Mouse (Mus musculus) heart, adult 2 months (tissue): ENCODE results near the gene Atp4b.

Source experiments
- CTCF ChIP-seq: fragments of 200-600 bp; IDR thresholded peaks from 2 replicates; pipeline ENCODE4 v1.8.1; 2022; ENCODE audit warnings: antibody characterized with exemption, mild to moderate bottlenecking, moderate library complexity
- POLR2A ChIP-seq: fragments of 200-500 bp; IDR thresholded peaks from 2 replicates; pipeline ENCODE4 v1.6.1; 2011; ENCODE audit warnings: mild to moderate bottlenecking, low read depth, low read length, control low read depth; ENCODE audit not compliant: insufficient read depth

DNA sequence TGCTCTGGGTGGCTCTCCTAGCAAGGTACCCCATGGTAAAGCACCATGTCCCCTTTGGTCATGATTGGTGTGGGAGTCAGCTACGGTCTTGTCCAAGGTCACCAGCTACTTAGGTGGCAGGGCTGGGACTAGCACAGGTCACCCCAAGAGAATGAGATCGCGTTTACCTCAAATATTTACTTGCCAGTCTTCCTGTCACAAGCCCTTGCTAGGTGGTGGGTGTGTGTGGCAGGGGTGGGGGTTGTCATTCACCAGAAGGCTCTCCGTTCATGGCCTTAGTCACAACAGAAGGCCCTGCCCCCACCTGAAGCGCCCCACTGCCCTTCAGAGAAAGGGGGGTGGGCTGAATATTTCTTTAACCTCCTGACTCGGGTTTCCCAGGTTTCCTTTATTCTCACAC lies 6.9 kb upstream of the Atp4b start:
- TF ChIP-seq POLR2A (no peak), CTCF (no peak)
